Mouse (Mus musculus) midbrain, embryonic 13.5 days (tissue): ENCODE results near the gene Gdf7. TPM values are rescaled to one million over a fixed set of nuclear protein-coding genes. Genes with fewer than 3 reads are reported as not detected.

Experiments used
- ATAC-seq: fragments of 200-750 bp; cut with Nextera tagmentation; 2 replicates; pipeline ENCODE4 v1.8.0; 2017; ENCODE audit warnings: mild to moderate bottlenecking, moderate TSS enrichment, moderate library complexity
- H3K27ac ChIP-seq: fragments of 300-500 bp; sonication (generic); 2 replicates; pipeline ENCODE4 v1.5.1; 2015; ENCODE audit warnings: inconsistent platforms, mild to moderate bottlenecking, moderate library complexity
- H3K27me3 ChIP-seq: fragments of 300-500 bp; sonication (generic); 2 replicates; pipeline ENCODE4 v1.6.1; 2015; ENCODE audit warnings: mild to moderate bottlenecking, inconsistent platforms
- H3K36me3 ChIP-seq: fragments of 300-500 bp; sonication (generic); 2 replicates; pipeline ENCODE4 v1.6.1; 2015; ENCODE audit warnings: mild to moderate bottlenecking, inconsistent platforms
- H3K4me1 ChIP-seq: fragments of 300-500 bp; sonication (generic); replicated peaks from 2 replicates; pipeline ENCODE4 v1.6.1; 2015; ENCODE audit warnings: inconsistent platforms
- H3K4me2 ChIP-seq: fragments of 300-500 bp; sonication (generic); replicated peaks from 2 replicates; pipeline ENCODE4 v1.6.1; 2015; ENCODE audit warnings: moderate library complexity, mild to moderate bottlenecking, inconsistent platforms
- H3K4me3 ChIP-seq: fragments of 300-500 bp; sonication (generic); replicated peaks from 2 replicates; pipeline ENCODE4 v1.5.1; 2015; ENCODE audit warnings: mild to moderate bottlenecking, inconsistent platforms
- H3K9ac ChIP-seq: fragments of 300-500 bp; sonication (generic); replicated peaks from 2 replicates; pipeline ENCODE4 v1.6.1; 2015; ENCODE audit warnings: mild to moderate bottlenecking, inconsistent platforms
- H3K9me3 ChIP-seq: fragments of 300-500 bp; sonication (generic); 2 replicates; pipeline ENCODE4 v1.6.1; 2016; ENCODE audit warnings: mild to moderate bottlenecking, inconsistent platforms
- WGBS: fragments of 180-500 bp; shearing (Covaris S2); methylation state at CpG from one replicate; pipeline ENCODE4 v1.1.7; 2015; 5-methylcytosine and 5-hydroxymethylcytosine counted together
- polyA plus RNA-seq: library from polyadenylated mRNA; unstranded; fragments of >200 nt; fragmentation: Nextera tagmentation; extraction: Ambion mirVana; gene quantifications from 2 replicates; pipeline ENCODE4 v1.2.1, GENCODE M21; 2015

Gene Gdf7
- polyA plus RNA-seq, 1 experiment from 2014 or later, result 0.58 TPM

GRCm38 (mm10) chr12:8289099-8289498 lies 12.7 kb downstream of the Gdf7 start:
- ATAC-seq, result no peak
- Histone ChIP-seq H3K4me3 (no peak overlapping the region), H3K9ac (no peak overlapping the region), H3K27me3 (peaks cover 8% of the 10 kb centered on the region; the same call in 1 of the 2 replicates), H3K4me1 (peaks cover 21% of the 10 kb centered on the region), H3K9me3 (no peaks in the 10 kb centered on the region), H3K4me2 (no peak overlapping the region), H3K36me3 (peaks cover 9% of the 10 kb centered on the region), H3K27ac (no peak overlapping the region)
- WGBS, result 74% methylated on average over 6 of the region's 6 CpGs

- H3K27me3 ChIP-seq, result no peaks in the 10 kb centered on the region; the same call in 1 of the 2 replicates
- H3K36me3 ChIP-seq, result peaks cover 9% of the 10 kb centered on the region
- no peak overlapping the region for H3K4me3 ChIP-seq
- no peaks in the 10 kb centered on the region for H3K9me3 ChIP-seq
- no peak for ATAC-seq
- no peak overlapping the region for H3K27ac ChIP-seq
- 77% methylated on average over 3 of the region's 3 CpGs for WGBS
- no peak overlapping the region for H3K4me2 ChIP-seq
- H3K9ac ChIP-seq, result no peak overlapping the region
- peaks cover 21% of the 10 kb centered on the region for H3K4me1 ChIP-seq
Observed at GRCm38 (mm10) chr12:8287970-8288369, 13.8 kb downstream of the Gdf7 start.

- Histone ChIP-seq H3K4me1 (no peaks in the 10 kb centered on the region), H3K9ac (no peak overlapping the region), H3K27ac (no peak overlapping the region), H3K4me3 (no peak overlapping the region), H3K36me3 (peaks cover 9% of the 10 kb centered on the region), H3K9me3 (no peaks in the 10 kb centered on the region), H3K27me3 (no peaks in the 10 kb centered on the region), H3K4me2 (no peak overlapping the region)
- 82% methylated on average over 15 of the region's 15 CpGs for WGBS
- ATAC-seq, result no peak
Observed at GRCm38 (mm10) chr12:8281225-8282017, 20.3 kb downstream of the Gdf7 start.

GRCm38 (mm10) chr12:8275424-8275823 lies 26.3 kb downstream of the Gdf7 start:
- Histone ChIP-seq H3K4me2 (no peak overlapping the region), H3K36me3 (no peaks in the 10 kb centered on the region), H3K27ac (no peak overlapping the region), H3K4me1 (no peaks in the 10 kb centered on the region), H3K27me3 (no peaks in the 10 kb centered on the region), H3K9me3 (no peaks in the 10 kb centered on the region), H3K4me3 (no peak overlapping the region), H3K9ac (no peak overlapping the region)
- no peak for ATAC-seq
- WGBS, result 88% methylated on average over 4 of the region's 4 CpGs

GRCm38 (mm10) chr12:8273471-8274171 lies 28.1 kb downstream of the Gdf7 start:
- no peak overlapping the region for H3K4me2 ChIP-seq
- ATAC-seq, result no peak
- H3K36me3 ChIP-seq, result 0 out of 2 replicates have a peak, but pooled peaks cover 3% of the 10 kb centered on the region
- no peak overlapping the region for H3K9ac ChIP-seq
- H3K4me3 ChIP-seq, result no peak overlapping the region
- H3K27ac ChIP-seq, result no peak overlapping the region
- H3K9me3 ChIP-seq, result no peaks in the 10 kb centered on the region
- 89% methylated on average over 6 of the region's 6 CpGs for WGBS
- H3K27me3 ChIP-seq, result no peaks in the 10 kb centered on the region
- H3K4me1 ChIP-seq, result no peaks in the 10 kb centered on the region

- H3K9me3 ChIP-seq, result no peaks in the 10 kb centered on the region
- H3K9ac ChIP-seq, result no peak overlapping the region
- 92% methylated on average over 2 of the region's 2 CpGs for WGBS
- no peak overlapping the region for H3K4me3 ChIP-seq
- no peak overlapping the region for H3K4me2 ChIP-seq
- H3K36me3 ChIP-seq, result 0 out of 2 replicates have a peak, but pooled peaks cover 3% of the 10 kb centered on the region
- no peaks in the 10 kb centered on the region for H3K4me1 ChIP-seq
- H3K27ac ChIP-seq, result no peak overlapping the region
- H3K27me3 ChIP-seq, result no peaks in the 10 kb centered on the region
- ATAC-seq, result no peak
Observed at GRCm38 (mm10) chr12:8271405-8271804, 30.3 kb downstream of the Gdf7 start.

- H3K4me3 ChIP-seq, result no peak overlapping the region
- 0 out of 2 replicates have a peak, but pooled peaks cover 3% of the 10 kb centered on the region for H3K36me3 ChIP-seq
- WGBS, result 96% methylated on average over 11 of the region's 11 CpGs
- no peak overlapping the region for H3K27ac ChIP-seq
- no peak overlapping the region for H3K4me2 ChIP-seq
- no peak for ATAC-seq
- H3K9me3 ChIP-seq, result no peaks in the 10 kb centered on the region
- H3K27me3 ChIP-seq, result no peaks in the 10 kb centered on the region
- no peaks in the 10 kb centered on the region for H3K4me1 ChIP-seq
- H3K9ac ChIP-seq, result no peak overlapping the region
Observed at GRCm38 (mm10) chr12:8269627-8270026, 32.1 kb downstream of the Gdf7 start.

GRCm38 (mm10) chr12:8266311-8266710 lies 35.4 kb downstream of the Gdf7 start:
- Histone ChIP-seq H3K4me1 (peaks cover 3% of the 10 kb centered on the region), H3K36me3 (0 out of 2 replicates have a peak, but pooled peaks cover 3% of the 10 kb centered on the region), H3K4me2 (no peak overlapping the region), H3K4me3 (no peak overlapping the region), H3K27me3 (no peaks in the 10 kb centered on the region), H3K27ac (no peak overlapping the region), H3K9me3 (no peaks in the 10 kb centered on the region), H3K9ac (no peak overlapping the region)
- ATAC-seq, result no peak
- WGBS, result 89% methylated on average over 7 of the region's 7 CpGs

GRCm38 (mm10) chr12:8260297-8260696 lies 41.5 kb downstream of the Gdf7 start:
- no peak overlapping the region for H3K4me2 ChIP-seq
- WGBS, result 92% methylated on average over 2 of the region's 2 CpGs
- no peak for ATAC-seq
- H3K9ac ChIP-seq, result no peak overlapping the region
- no peaks in the 10 kb centered on the region for H3K27me3 ChIP-seq
- no peaks in the 10 kb centered on the region for H3K9me3 ChIP-seq
- H3K4me1 ChIP-seq, result peaks cover 3% of the 10 kb centered on the region
- H3K36me3 ChIP-seq, result peaks cover 3% of the 10 kb centered on the region; the same call in 1 of the 2 replicates
- no peak overlapping the region for H3K4me3 ChIP-seq
- H3K27ac ChIP-seq, result no peak overlapping the region

Other genes with a start within 250 kb of the Gdf7 start
- gene Ldah, start 93.8 kb downstream of the Gdf7 start, polyA plus RNA-seq, result 63.2 and 88.9 TPM in 2 replicates
- 7.7 and 9.0 TPM in 2 replicates for gene Hs1bp3, start 11.5 kb upstream of the Gdf7 start, polyA plus RNA-seq
- 55.1 and 67.8 TPM in 2 replicates for gene Rhob, start 198.1 kb upstream of the Gdf7 start, polyA plus RNA-seq